Mouse (Mus musculus) C2C12 (cell line): ENCODE results near the gene C1galt1c1.

ENCODE experiments used
- CTCF ChIP-seq: IDR thresholded peaks from one replicate; pipeline ENCODE4 v1.5.1; 2011; ENCODE audit not compliant: control insufficient read depth, insufficient read depth, insufficient read length
- MYOD1 ChIP-seq: IDR thresholded peaks from one replicate; pipeline ENCODE4 v1.6.1; 2011; ENCODE audit warnings: low read depth; ENCODE audit not compliant: control insufficient read depth, insufficient read length

GRCm38 (mm10) chrX:38654681-38655080, 19.8 kb upstream of the C1galt1c1 start:
- TF ChIP-seq CTCF = no peak
- no peak for TF ChIP-seq MYOD1
